Mouse (Mus musculus) E14TG2a.4 (cell line): ENCODE results near the gene Zscan18.

Experiments used
- H3K27me3 ChIP-seq: 2 replicates; pipeline ENCODE4 v1.6.1; 2014; ENCODE audit warnings: low read length, control low read depth; ENCODE audit not compliant: insufficient read depth
- H3K36me3 ChIP-seq: 2 replicates; pipeline ENCODE4 v1.6.1; 2014; ENCODE audit warnings: low read length, control low read depth; ENCODE audit not compliant: insufficient read depth
- H3K4me1 ChIP-seq: replicated peaks from 2 replicates; pipeline ENCODE4 v1.6.1; 2014; ENCODE audit warnings: low read depth, low read length, control low read depth
- H3K4me3 ChIP-seq: replicated peaks from 2 replicates; pipeline ENCODE4 v1.5.1; 2014; ENCODE audit warnings: mild to moderate bottlenecking, low read length
- H3K9me3 ChIP-seq: 2 replicates; pipeline ENCODE4 v1.6.1; 2014; ENCODE audit warnings: low read length, control low read depth
- CTCF ChIP-seq: conservative IDR thresholded peaks from 2 replicates; pipeline ENCODE4 v1.5.1; 2014; ENCODE audit warnings: low read length
- NANOG ChIP-seq: IDR thresholded peaks from 2 replicates; pipeline ENCODE4 v1.6.1; 2014; ENCODE audit warnings: borderline replicate concordance, low read length, mixed read lengths
- POU5F1 ChIP-seq: IDR thresholded peaks from 2 replicates; pipeline ENCODE4 v1.6.1; 2014; ENCODE audit warnings: low read length, borderline replicate concordance

The Zscan18 gene

GRCm38 (mm10) chr7:12774111-12774510, 29.3 kb downstream of the Zscan18 start:
- Histone ChIP-seq H3K4me3 (no peak overlapping the region), H3K27me3 (peaks cover 1% of the 10 kb centered on the region; the same call in 1 of the 2 replicates), H3K4me1 (peaks cover 2% of the 10 kb centered on the region), H3K36me3 (peaks cover 68% of the 10 kb centered on the region), H3K9me3 (peaks cover 2% of the 10 kb centered on the region; the same call in 1 of the 2 replicates)
- no peak for TF ChIP-seq POU5F1
- TF ChIP-seq CTCF: no peak
- TF ChIP-seq NANOG: no peak

GRCm38 (mm10) chr7:12749431-12750198, 53.8 kb downstream of the Zscan18 start:
- Histone ChIP-seq H3K4me3 (no peak overlapping the region), H3K9me3 (peaks cover 51% of the 10 kb centered on the region), H3K4me1 (no peaks in the 10 kb centered on the region), H3K36me3 (no peaks in the 10 kb centered on the region), H3K27me3 (no peaks in the 10 kb centered on the region)
- TF ChIP-seq NANOG: no peak
- TF ChIP-seq POU5F1: no peak
- no peak for TF ChIP-seq CTCF

GRCm38 (mm10) chr7:12734904-12735303, 68.5 kb downstream of the Zscan18 start, which contains the start of gene Vmn2r56:
TSS of gene Vmn2r56 (minus strand) at chr7:12735004.
- H3K4me1 ChIP-seq: 0 out of 2 replicates have a peak, but pooled peaks cover 4% of the 10 kb centered on the region
- H3K27me3 ChIP-seq: no peaks in the 10 kb centered on the region
- no peaks in the 10 kb centered on the region for H3K36me3 ChIP-seq
- peaks cover 4% of the 10 kb centered on the region; the same call in 1 of the 2 replicates for H3K9me3 ChIP-seq
- H3K4me3 ChIP-seq: no peak within 1 kb of the TSS
- TF ChIP-seq NANOG: no peak
- TF ChIP-seq POU5F1: no peak
- TF ChIP-seq CTCF: no peak
